Comparison of ENCODE assay signal across 25 mouse cellular contexts in genomic region chr9:57217220-57217619, GRCm38 (mm10). TPM values are rescaled to one million over a fixed set of nuclear protein-coding genes. Genes with fewer than 3 reads are reported as not detected.
DNase-seq lines count a peak whose midpoint lies in the region; ATAC-seq lines count a peak whose summit lies in the region.
"Had no signal": no experiment of that assay in that cellular context is flagged by ENCODE, and none has a peak within 500 bp of the region (broad histone marks: within the 10 kb centered on the region; RNA-seq: fewer than 3 reads in every experiment).

No protein-coding gene starts in this region.

- 0 out of 2 replicates have a peak, but pooled peaks have one; percentile 13 for ATAC-seq in megakaryocyte-erythroid progenitor cell, adult 5-6 weeks (replicated peaks; ENCODE audit: low FRiP score, low TSS enrichment, poor library complexity, severe bottlenecking)
- ATAC-seq: CD4-positive, CD25-positive, alpha-beta regulatory T cell, adult 4 months; forebrain, embryonic 13.5 days; forebrain, embryonic 15.5 days; forebrain, postnatal 0 days; Patski had no signal

- DNase-seq in heart, adult 11 months = peak; percentile 21
- no peak for DNase-seq in heart, postnatal 10 days
- peak; percentile 23 for DNase-seq in ZHBTc4 (ENCODE audit: low read depth, low spot score)
- no peak for DNase-seq in left cerebral cortex, postnatal 36 days (ENCODE audit: low spot score in 2 of 2)
- DNase-seq in left cerebral cortex, adult 11 months (ENCODE audit: low spot score) = no peak
- DNase-seq: adrenal gland, adult 2 months; adrenal gland, postnatal 10 days; adrenal gland, postnatal 25 days; B cell, adult 2 months; cerebellum, adult 11 months; cerebellum, adult 18-20 months; cerebellum, adult 8-10 months; cerebellum, adult 9-11 months; cerebellum, postnatal 14 days; cerebellum, postnatal 36 days; embryo, embryonic 11 days; forebrain, postnatal 0 days had no signal

- intact Hi-C loops in heart, postnatal 10 days (cut with DNase I) = loop anchor here (10.0 kb wide), 1 partner anchor 262 kb away; the partner anchor contains the start of gene Snupn
- intact Hi-C loops in left cerebral cortex, postnatal 36 days (cut with DNase I) = loop anchor here (5.0 to 10.0 kb wide), 2 partner anchors 55 to 292 kb away; partner anchors contain the start of gene Snx33

RNA-seq across cellular contexts. Expression of gene Trcg1, which starts 19.1 kb away (rescaled TPM):
- total RNA-seq in heart, postnatal 10 days (2021) = not detected
- not detected in 2 replicates for total RNA-seq in megakaryocyte-erythroid progenitor cell, adult 5-6 weeks (2014; fragmentation: Nextera tagmentation)
- not detected in 2 replicates for total RNA-seq in megakaryocyte-erythroid progenitor cell, adult 5-6 weeks (2017)
- total RNA-seq in left cerebral cortex, postnatal 36 days (2021) = not detected
- total RNA-seq: adrenal gland, adult 2 months; adrenal gland, postnatal 10 days; adrenal gland, postnatal 25 days; adrenal gland, postnatal 4 days; CH12.LX; common myeloid progenitor, adult 5-6 weeks; forebrain, postnatal 0 days had no signal

RNA-seq across cellular contexts. Expression of gene 1700017B05Rik, which starts 45.2 kb away (rescaled TPM):
- 10 to 100 TPM; 21.2 to 21.5 TPM for total RNA-seq in heart, postnatal 10 days (2021)
- total RNA-seq in megakaryocyte-erythroid progenitor cell, adult 5-6 weeks (2014; fragmentation: Nextera tagmentation) = 81.6 and 83.6 TPM in 2 replicates
- 13.8 and 33.3 TPM in 2 replicates for total RNA-seq in megakaryocyte-erythroid progenitor cell, adult 5-6 weeks (2017)
- 10 to 100 TPM; 17.1 to 19.2 TPM for total RNA-seq in left cerebral cortex, postnatal 36 days (2021)

RNA-seq across cellular contexts. Expression of gene Commd4, which starts 59.1 kb away (rescaled TPM):
- 10 to 100 TPM; 34.6 to 35.8 TPM for total RNA-seq in heart, postnatal 10 days (2021)
- total RNA-seq in megakaryocyte-erythroid progenitor cell, adult 5-6 weeks (2014; fragmentation: Nextera tagmentation) = 103 and 234 TPM in 2 replicates
- total RNA-seq in megakaryocyte-erythroid progenitor cell, adult 5-6 weeks (2017) = 159 and 165 TPM in 2 replicates
- 10 to 100 TPM; 78.1 to 94.0 TPM for total RNA-seq in left cerebral cortex, postnatal 36 days (2021)

Comparison
In these comparisons a context has a peak if more than half of its experiments do, and no peak if none do; other contexts are left out.
1. DNase-seq: peak in heart, adult 11 months (single experiment) and ZHBTc4 (single experiment); none in heart, postnatal 10 days (0 of 2), left cerebral cortex, postnatal 36 days (0 of 2) and left cerebral cortex, adult 11 months (single experiment).